Mouse (Mus musculus): ENCODE data around the gene Mixl1. TPM values are rescaled to one million over a fixed set of nuclear protein-coding genes. Genes with fewer than 3 reads are reported as not detected.
A peak's percentile ranks its signal among the peaks of the same experiment; 100 is the strongest.

The Mixl1 gene
- polyA plus RNA-seq (2012; rRNA removed) (0.13 and 0.17 TPM in 2 replicates), polyA plus RNA-seq (2014; fragmentation: Nextera tagmentation; extraction: Ambion mirVana) (0.14 and 0.23 TPM in 2 replicates)

GRCm38 (mm10) chr1:180696626-180697352, at the start of gene Mixl1:
Mixl1 (minus strand) TSS chr1:180697034.
- WGBS = 2% methylated on average over 74 of the region's 79 CpGs
- Histone ChIP-seq H3K4me3 (replicated peaks; ENCODE audit: low read length) (peak within 1 kb of the TSS; percentile 45), H3K27me3 (ENCODE audit: control insufficient read depth, insufficient read depth, low read length) (peaks cover 27% of the 10 kb centered on the region), H3K27ac (replicated peaks; ENCODE audit: low read depth, low read length) (no peak within 1 kb of the TSS), H3K9ac (ENCODE audit: low read depth, low read length, severe bottlenecking) (peak within 1 kb of the TSS; percentile 51), H3K4me2 (replicated peaks; ENCODE audit: low read depth, low read length, severe bottlenecking) (peak within 1 kb of the TSS; percentile 65), H3K4me1 (ENCODE audit: control insufficient read depth, insufficient read depth, low read length) (no peaks in the 10 kb centered on the region), H3K36me3 (ENCODE audit: control insufficient read depth, insufficient read depth, low read length) (peaks cover 4% of the 10 kb centered on the region; the same call in 1 of the 2 replicates), H3K9me3 (ENCODE audit: control insufficient read depth, low read length) (no peaks in the 10 kb centered on the region)
- ATAC-seq (ENCODE audit: low FRiP score, low read depth) (0 out of 2 replicates have a peak, but pooled peaks have one; percentile 70), DNase-seq (ENCODE audit: low spot score) (no peak)
- no peak for TF ChIP-seq POLR2A (IDR thresholded peaks at IDR 0.05; ENCODE audit: borderline replicate concordance, extremely low read depth, insufficient read depth, insufficient read length)

- no peak for DNase-seq (ENCODE audit: low spot score)
- Histone ChIP-seq H3K27ac (replicated peaks; ENCODE audit: low read depth, low read length) (no peak overlapping the region), H3K27me3 (ENCODE audit: control insufficient read depth, insufficient read depth, low read length) (no peaks in the 10 kb centered on the region), H3K4me2 (replicated peaks; ENCODE audit: low read depth, low read length, severe bottlenecking) (no peak overlapping the region), H3K4me1 (ENCODE audit: control insufficient read depth, insufficient read depth, low read length) (peaks cover 24% of the 10 kb centered on the region), H3K4me3 (replicated peaks; ENCODE audit: low read length) (no peak overlapping the region), H3K36me3 (ENCODE audit: control insufficient read depth, insufficient read depth, low read length) (peaks cover 10% of the 10 kb centered on the region), H3K9ac (ENCODE audit: low read depth, low read length, severe bottlenecking) (no peak overlapping the region), H3K9me3 (ENCODE audit: control insufficient read depth, low read length) (no peaks in the 10 kb centered on the region)
- WGBS = 89% methylated on average over 3 of the region's 3 CpGs
- no peak for ATAC-seq (ENCODE audit: low FRiP score, low read depth)
- TF ChIP-seq POLR2A (IDR thresholded peaks at IDR 0.05; ENCODE audit: borderline replicate concordance, extremely low read depth, insufficient read depth, insufficient read length) = no peak
Observed at GRCm38 (mm10) chr1:180729231-180729630, 32.4 kb upstream of the Mixl1 start.

GRCm38 (mm10) chr1:180726183-180726582, 29.3 kb upstream of the Mixl1 start:
- WGBS = under 1% methylated on average over 39 of the region's 42 CpGs
- Histone ChIP-seq H3K27me3 (ENCODE audit: control insufficient read depth, insufficient read depth, low read length) (no peaks in the 10 kb centered on the region), H3K27ac (replicated peaks; ENCODE audit: low read depth, low read length) (peak overlapping the region; percentile 92), H3K9me3 (ENCODE audit: control insufficient read depth, low read length) (no peaks in the 10 kb centered on the region), H3K4me1 (ENCODE audit: control insufficient read depth, insufficient read depth, low read length) (peaks cover 24% of the 10 kb centered on the region), H3K4me3 (replicated peaks; ENCODE audit: low read length) (peak overlapping the region; percentile 100), H3K36me3 (ENCODE audit: control insufficient read depth, insufficient read depth, low read length) (no peaks in the 10 kb centered on the region), H3K4me2 (replicated peaks; ENCODE audit: low read depth, low read length, severe bottlenecking) (peak overlapping the region; percentile 88), H3K9ac (ENCODE audit: low read depth, low read length, severe bottlenecking) (peak overlapping the region; percentile 97)
- DNase-seq (ENCODE audit: low spot score) = no peak
- ATAC-seq (ENCODE audit: low FRiP score, low read depth) = peak; percentile 62
- TF ChIP-seq POLR2A (IDR thresholded peaks at IDR 0.05; ENCODE audit: borderline replicate concordance, extremely low read depth, insufficient read depth, insufficient read length) = no peak

GRCm38 (mm10) chr1:180725704-180726179, 28.9 kb upstream of the Mixl1 start, which contains the start of gene Acbd3:
Acbd3 (plus strand) TSS chr1:180726043.
- Histone ChIP-seq H3K36me3 (ENCODE audit: control insufficient read depth, insufficient read depth, low read length) (no peaks in the 10 kb centered on the region), H3K4me2 (replicated peaks; ENCODE audit: low read depth, low read length, severe bottlenecking) (peak within 1 kb of the TSS; percentile 88), H3K27me3 (ENCODE audit: control insufficient read depth, insufficient read depth, low read length) (no peaks in the 10 kb centered on the region), H3K4me3 (replicated peaks; ENCODE audit: low read length) (peak within 1 kb of the TSS; percentile 100), H3K27ac (replicated peaks; ENCODE audit: low read depth, low read length) (peak within 1 kb of the TSS; percentile 92), H3K9me3 (ENCODE audit: control insufficient read depth, low read length) (no peaks in the 10 kb centered on the region), H3K4me1 (ENCODE audit: control insufficient read depth, insufficient read depth, low read length) (peaks cover 24% of the 10 kb centered on the region), H3K9ac (ENCODE audit: low read depth, low read length, severe bottlenecking) (peak within 1 kb of the TSS; percentile 97)
- ATAC-seq (ENCODE audit: low FRiP score, low read depth) (peak; percentile 95), DNase-seq (ENCODE audit: low spot score) (peak; percentile 91)
- under 1% methylated on average over 52 of the region's 52 CpGs for WGBS
- peak; percentile 76; the same call in 1 of the 2 replicates for TF ChIP-seq POLR2A (IDR thresholded peaks at IDR 0.05; ENCODE audit: borderline replicate concordance, extremely low read depth, insufficient read depth, insufficient read length)

- WGBS = 32% methylated on average over 1 of the region's 1 CpGs
- H3K27ac ChIP-seq (replicated peaks; ENCODE audit: low read depth, low read length) = no peak overlapping the region
- no peak for DNase-seq (ENCODE audit: low spot score)
- no peak for TF ChIP-seq POLR2A (IDR thresholded peaks at IDR 0.05; ENCODE audit: borderline replicate concordance, extremely low read depth, insufficient read depth, insufficient read length)
- H3K4me1 ChIP-seq (ENCODE audit: control insufficient read depth, insufficient read depth, low read length) = peaks cover 21% of the 10 kb centered on the region
- H3K27me3 ChIP-seq (ENCODE audit: control insufficient read depth, insufficient read depth, low read length) = no peaks in the 10 kb centered on the region
- no peak for ATAC-seq (ENCODE audit: low FRiP score, low read depth)
- no peak overlapping the region for H3K9ac ChIP-seq (ENCODE audit: low read depth, low read length, severe bottlenecking)
- no peaks in the 10 kb centered on the region for H3K36me3 ChIP-seq (ENCODE audit: control insufficient read depth, insufficient read depth, low read length)
- H3K9me3 ChIP-seq (ENCODE audit: control insufficient read depth, low read length) = no peaks in the 10 kb centered on the region
- H3K4me2 ChIP-seq (replicated peaks; ENCODE audit: low read depth, low read length, severe bottlenecking) = no peak overlapping the region
- H3K4me3 ChIP-seq (replicated peaks; ENCODE audit: low read length) = no peak overlapping the region
Observed at GRCm38 (mm10) chr1:180723701-180724238, 26.9 kb upstream of the Mixl1 start.

Measured in limb, embryonic 14.5 days (tissue).